13 mouse cellular contexts compared by ENCODE assay signal in genomic region chr4:25593218-25593617, GRCm38 (mm10).
"Had no signal": no experiment of that assay in that cellular context is flagged by ENCODE, and none has a peak within 500 bp of the region (broad histone marks: within the 10 kb centered on the region; RNA-seq: fewer than 3 reads in every experiment).

No protein-coding gene starts in this region.

- DNase-seq: gastrocnemius, postnatal 14 days; gastrocnemius, postnatal 36 days; heart, adult 11 months; heart, adult 2 months; heart, postnatal 14 days; heart, postnatal 36 days; kidney, adult 11 months; kidney, adult 2 months; kidney, adult 9 months; kidney, postnatal 14 days; kidney, postnatal 4 days; liver; liver, embryonic 13.5 days had no signal
